Mouse (Mus musculus) hindbrain, postnatal 0 days (tissue): ENCODE results near the gene Pik3c2g. TPM values are rescaled to one million over a fixed set of nuclear protein-coding genes. Genes with fewer than 3 reads are reported as not detected.

ENCODE experiments used
- ATAC-seq: fragments of 200-750 bp; cut with Nextera tagmentation; 2 replicates; pipeline ENCODE4 v1.8.0; 2017; ENCODE audit warnings: mild to moderate bottlenecking, moderate TSS enrichment, moderate library complexity
- DNase-seq: peaks from one replicate; pipeline ENCODE4 v3.0.0-alpha.2; 2015; ENCODE audit warnings: low spot score
- H3K27ac ChIP-seq: fragments of 300-500 bp; sonication (generic); 2 replicates; pipeline ENCODE4 v1.5.1; 2014; ENCODE audit warnings: mild to moderate bottlenecking
- H3K27me3 ChIP-seq: fragments of 300-500 bp; sonication (generic); 2 replicates; pipeline ENCODE4 v1.6.1; 2014; ENCODE audit warnings: low read length, mixed read lengths; ENCODE audit not compliant: insufficient read depth
- H3K36me3 ChIP-seq: fragments of 300-500 bp; sonication (generic); 2 replicates; pipeline ENCODE4 v1.6.1; 2014; ENCODE audit warnings: low read length, mixed read lengths; ENCODE audit not compliant: insufficient read depth
- H3K4me1 ChIP-seq: fragments of 300-500 bp; sonication (generic); 2 replicates; pipeline ENCODE4 v1.6.1; 2014; ENCODE audit warnings: antibody characterized with exemption, low read length, mixed read lengths; ENCODE audit not compliant: insufficient read depth
- H3K4me2 ChIP-seq: fragments of 300-500 bp; sonication (generic); 2 replicates; pipeline ENCODE4 v1.6.1; 2014; ENCODE audit warnings: low read depth, mild to moderate bottlenecking, low read length, moderate library complexity, mixed read lengths
- H3K4me3 ChIP-seq: fragments of 300-500 bp; sonication (generic); 2 replicates; pipeline ENCODE4 v1.5.1; 2014; ENCODE audit warnings: low read length
- H3K9ac ChIP-seq: fragments of 300-500 bp; sonication (generic); replicated peaks from 2 replicates; pipeline ENCODE4 v1.6.1; 2014; ENCODE audit warnings: mild to moderate bottlenecking, low read length, moderate library complexity, mixed read lengths
- H3K9me3 ChIP-seq: fragments of 300-500 bp; sonication (generic); 2 replicates; pipeline ENCODE4 v1.6.1; 2016; ENCODE audit warnings: low read length, mixed read lengths
- CTCF ChIP-seq: IDR thresholded peaks from 2 replicates; pipeline ENCODE4 v1.5.1; 2016; ENCODE audit warnings: antibody characterized with exemption, control low read depth, low read depth
- WGBS: fragments of 180-500 bp; shearing (Covaris S2); extraction: QIAGEN DNeasy Blood & Tissue Kit; methylation state at CpG from one replicate; pipeline ENCODE4 v1.1.7; 2014; 5-methylcytosine and 5-hydroxymethylcytosine counted together
- polyA plus RNA-seq: library from polyadenylated mRNA; unstranded; fragments of >200 nt; fragmentation: Nextera tagmentation; extraction: Ambion mirVana; gene quantifications from 2 replicates; pipeline ENCODE4 v1.2.1, GENCODE M21; 2015
- total RNA-seq: library from RNA; depleted of rRNA; stranded (reverse); fragments of >200 nt; gene quantifications from 2 replicates; pipeline ENCODE4 v1.2.3, GENCODE M21; 2014

Pik3c2g gene
- total and polyA plus RNA-seq, 2 experiments from 2014 or later = 0.50 to 1.1 TPM

GRCm38 (mm10) chr6:139838713-139839112 is 251.7 kb downstream of the Pik3c2g start:
- no peak overlapping the region for H3K9ac ChIP-seq
- no peak overlapping the region for H3K4me2 ChIP-seq
- 74% methylated on average over 3 of the region's 3 CpGs for WGBS
- no peaks in the 10 kb centered on the region for H3K36me3 ChIP-seq
- H3K4me1 ChIP-seq = no peaks in the 10 kb centered on the region
- no peak for ATAC-seq
- H3K27me3 ChIP-seq = no peaks in the 10 kb centered on the region
- H3K9me3 ChIP-seq = no peaks in the 10 kb centered on the region
- H3K27ac ChIP-seq = no peak overlapping the region
- TF ChIP-seq CTCF = no peak
- no peak for DNase-seq
- H3K4me3 ChIP-seq = no peak overlapping the region

DNA sequence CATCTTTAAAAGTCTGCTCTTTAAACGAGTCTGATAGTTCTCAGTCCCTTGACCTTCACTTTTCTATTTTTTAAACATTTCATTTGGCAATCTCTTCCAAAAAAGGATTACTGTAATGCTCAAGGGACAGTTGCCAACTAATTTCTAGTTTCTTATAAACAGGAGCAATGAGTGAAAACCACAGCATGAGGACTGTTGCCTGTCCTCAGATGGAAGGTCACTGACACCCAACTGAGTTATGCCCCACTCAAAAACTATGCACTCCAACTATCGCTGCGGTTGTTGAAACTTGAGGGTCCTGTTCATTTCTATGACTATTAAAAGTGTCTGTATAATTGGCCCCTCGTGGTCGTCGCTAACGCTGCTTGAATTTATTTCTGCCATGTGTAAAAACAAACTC is 252.9 kb downstream of the Pik3c2g start:
- no peaks in the 10 kb centered on the region for H3K27me3 ChIP-seq
- no peaks in the 10 kb centered on the region for H3K4me1 ChIP-seq
- ATAC-seq (no peak), DNase-seq (no peak)
- H3K9ac ChIP-seq = no peak overlapping the region
- no peaks in the 10 kb centered on the region for H3K9me3 ChIP-seq
- no peak for TF ChIP-seq CTCF
- no peak overlapping the region for H3K27ac ChIP-seq
- WGBS = 69% methylated on average over 7 of the region's 7 CpGs
- no peaks in the 10 kb centered on the region for H3K36me3 ChIP-seq
- H3K4me3 ChIP-seq = no peak overlapping the region
- H3K4me2 ChIP-seq = no peak overlapping the region

- no peaks in the 10 kb centered on the region for H3K36me3 ChIP-seq
- no peaks in the 10 kb centered on the region for H3K9me3 ChIP-seq
- DNase-seq (no peak), ATAC-seq (no peak)
- H3K9ac ChIP-seq = no peak overlapping the region
- WGBS = 97% methylated on average over 8 of the region's 8 CpGs
- no peak overlapping the region for H3K4me2 ChIP-seq
- no peaks in the 10 kb centered on the region for H3K4me1 ChIP-seq
- TF ChIP-seq CTCF = no peak
- H3K27ac ChIP-seq = no peak overlapping the region
- H3K27me3 ChIP-seq = no peaks in the 10 kb centered on the region
- H3K4me3 ChIP-seq = no peak overlapping the region
Measured at GRCm38 (mm10) chr6:139841272-139841671, 254.3 kb downstream of the Pik3c2g start.

GRCm38 (mm10) chr6:139842626-139843025 is 255.6 kb downstream of the Pik3c2g start:
- H3K4me1 ChIP-seq = no peaks in the 10 kb centered on the region
- ATAC-seq = no peak
- no peak for DNase-seq
- no peak overlapping the region for H3K4me3 ChIP-seq
- no peak overlapping the region for H3K9ac ChIP-seq
- no peaks in the 10 kb centered on the region for H3K36me3 ChIP-seq
- no peaks in the 10 kb centered on the region for H3K27me3 ChIP-seq
- H3K4me2 ChIP-seq = no peak overlapping the region
- TF ChIP-seq CTCF = no peak
- H3K9me3 ChIP-seq = no peaks in the 10 kb centered on the region
- H3K27ac ChIP-seq = no peak overlapping the region
- WGBS = 94% methylated on average over 1 of the region's 1 CpGs

DNA sequence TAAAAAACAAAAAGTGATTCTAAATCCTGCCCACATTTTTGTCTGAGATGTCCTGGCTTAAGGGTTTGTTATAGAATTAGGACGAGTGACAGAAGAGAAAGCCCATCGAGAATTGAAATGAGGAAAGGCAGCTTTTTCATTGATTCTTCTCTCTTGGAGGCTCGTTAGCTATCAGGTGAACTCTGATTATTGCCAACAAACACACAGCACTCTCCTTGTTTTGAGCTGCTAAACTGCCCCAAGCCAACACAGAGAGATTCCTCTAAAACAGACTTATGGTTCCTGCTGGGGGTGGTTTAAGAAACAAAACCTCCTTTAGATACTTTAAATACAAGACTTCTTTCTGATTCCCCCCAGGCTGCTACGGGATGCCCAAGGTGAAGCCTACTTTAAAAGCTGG is 256.5 kb downstream of the Pik3c2g start:
- no peak overlapping the region for H3K4me3 ChIP-seq
- no peaks in the 10 kb centered on the region for H3K27me3 ChIP-seq
- H3K36me3 ChIP-seq = no peaks in the 10 kb centered on the region
- ATAC-seq (no peak), DNase-seq (no peak)
- no peak overlapping the region for H3K9ac ChIP-seq
- H3K9me3 ChIP-seq = no peaks in the 10 kb centered on the region
- no peak for TF ChIP-seq CTCF
- H3K4me1 ChIP-seq = no peaks in the 10 kb centered on the region
- WGBS = 67% methylated on average over 4 of the region's 4 CpGs
- no peak overlapping the region for H3K4me2 ChIP-seq
- H3K27ac ChIP-seq = no peak overlapping the region

GRCm38 (mm10) chr6:139846889-139847544 is 260.0 kb downstream of the Pik3c2g start:
- H3K27me3 ChIP-seq = no peaks in the 10 kb centered on the region
- TF ChIP-seq CTCF = no peak
- H3K4me2 ChIP-seq = no peak overlapping the region
- no peak overlapping the region for H3K27ac ChIP-seq
- H3K36me3 ChIP-seq = no peaks in the 10 kb centered on the region
- 81% methylated on average over 7 of the region's 7 CpGs for WGBS
- DNase-seq (no peak), ATAC-seq (no peak)
- no peak overlapping the region for H3K9ac ChIP-seq
- H3K4me3 ChIP-seq = no peak overlapping the region
- no peaks in the 10 kb centered on the region for H3K4me1 ChIP-seq
- no peaks in the 10 kb centered on the region for H3K9me3 ChIP-seq

DNA sequence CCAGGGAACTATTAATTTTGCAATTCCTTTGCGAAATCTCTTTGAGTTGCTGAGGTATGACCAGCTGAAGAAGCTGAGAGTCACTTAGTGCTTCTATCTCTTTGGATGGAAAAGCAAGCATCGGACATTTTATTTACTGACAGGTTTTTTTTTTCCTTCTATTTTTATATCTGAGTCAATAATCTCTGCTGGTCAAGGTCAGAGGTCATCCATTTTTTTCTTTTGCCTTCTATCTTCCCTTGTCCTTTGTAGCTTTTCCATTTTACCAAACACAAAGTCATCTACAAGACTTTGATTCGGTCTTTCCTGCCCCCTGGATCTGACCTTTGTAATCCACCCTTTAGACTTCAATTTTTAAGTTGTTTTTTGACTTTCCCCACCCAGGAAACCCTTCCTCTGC is 262.9 kb downstream of the Pik3c2g start:
- H3K4me2 ChIP-seq = no peak overlapping the region
- H3K9me3 ChIP-seq = no peaks in the 10 kb centered on the region
- no peaks in the 10 kb centered on the region for H3K27me3 ChIP-seq
- DNase-seq (no peak), ATAC-seq (no peak)
- no peaks in the 10 kb centered on the region for H3K4me1 ChIP-seq
- no peak for TF ChIP-seq CTCF
- no peak overlapping the region for H3K27ac ChIP-seq
- no peak overlapping the region for H3K4me3 ChIP-seq
- H3K9ac ChIP-seq = no peak overlapping the region
- WGBS = 76% methylated on average over 3 of the region's 3 CpGs
- no peaks in the 10 kb centered on the region for H3K36me3 ChIP-seq
